Mouse (Mus musculus) liver, adult 2 months (tissue): Measurements from ENCODE around the gene Szrd1.
"Not testable (repeated sequence)": the region's sequence is repeated elsewhere in the genome, so short reads cannot be mapped to it uniquely, and the experiment has no call there.

ENCODE experiments used
- CTCF ChIP-seq: fragments of 200-500 bp; IDR thresholded peaks from 2 replicates; pipeline ENCODE4 v1.5.1; 2011; ENCODE audit warnings: low read depth, low read length, control low read depth
- POLR2A ChIP-seq: fragments of 200-500 bp; IDR thresholded peaks from 2 replicates; pipeline ENCODE4 v1.6.1; 2011; ENCODE audit warnings: low read length, control low read depth; ENCODE audit not compliant: insufficient read depth; ENCODE audit errors: extremely low read depth

GRCm38 (mm10) chr4:141137740-141138139, 1.8 kb downstream of the Szrd1 start:
- 0 out of 2 replicates have a peak, but pooled peaks have one; percentile 1 for TF ChIP-seq CTCF
- not testable (repeated sequence) for TF ChIP-seq POLR2A
